Mouse (Mus musculus) cerebral cortex, adult 2 months (tissue): ENCODE measurements around the gene Pdhb.

Source experiments
- WGBS: fragments of 180-500 bp; shearing (Covaris S2); methylation state at CpG from one replicate; pipeline ENCODE4 v1.1.7; 2018; 5-methylcytosine and 5-hydroxymethylcytosine counted together

Gene Pdhb

DNA sequence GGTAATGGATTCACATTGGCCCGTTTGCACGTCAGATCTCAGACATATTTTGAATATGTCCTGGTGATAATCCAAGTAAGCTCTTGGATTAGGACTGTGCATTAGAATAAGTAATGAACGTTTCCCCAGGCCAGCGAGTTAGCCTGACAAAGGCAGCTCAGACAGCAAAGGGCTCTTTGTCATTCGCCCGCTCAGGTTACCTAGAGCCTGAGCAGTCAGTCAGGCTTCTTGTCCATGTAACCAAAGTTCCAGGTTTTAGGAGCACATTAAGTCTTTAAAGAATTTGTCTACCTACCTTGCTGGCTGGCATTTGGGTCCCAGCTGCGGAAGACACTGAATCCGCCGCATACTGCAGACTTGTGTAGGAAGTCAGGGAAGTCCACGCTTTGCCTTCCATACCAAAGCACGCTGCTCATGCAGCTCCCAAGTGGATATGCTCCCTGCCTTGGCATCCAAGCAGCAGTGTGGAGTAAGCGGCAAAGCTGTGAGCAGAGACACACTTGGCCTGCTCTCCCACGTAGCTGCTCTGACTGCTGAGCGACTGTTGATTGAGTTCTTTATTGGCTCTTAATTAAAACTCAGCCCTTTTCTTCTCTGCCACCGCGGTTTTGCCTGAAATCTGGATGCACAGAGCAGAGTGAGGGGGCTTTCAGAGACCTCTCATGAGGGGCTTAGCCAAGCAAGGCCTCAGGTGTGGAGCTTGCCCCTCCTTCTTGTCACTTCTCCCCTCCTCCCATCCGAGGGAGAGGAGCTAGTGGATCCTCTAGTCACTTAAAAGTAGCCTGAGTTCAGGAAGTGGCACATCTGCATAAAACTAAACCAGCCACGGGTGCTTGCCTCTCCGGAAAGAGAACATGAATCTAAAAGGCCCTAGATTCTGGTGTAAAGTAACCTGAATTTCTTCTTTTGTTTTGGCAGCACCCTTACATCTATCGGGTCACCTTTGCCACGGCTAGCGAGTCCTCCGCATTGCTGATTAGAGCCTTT, 32.8 kb downstream of the Pdhb start:
- WGBS = 63% methylated on average over 23 of the region's 23 CpGs

DNA sequence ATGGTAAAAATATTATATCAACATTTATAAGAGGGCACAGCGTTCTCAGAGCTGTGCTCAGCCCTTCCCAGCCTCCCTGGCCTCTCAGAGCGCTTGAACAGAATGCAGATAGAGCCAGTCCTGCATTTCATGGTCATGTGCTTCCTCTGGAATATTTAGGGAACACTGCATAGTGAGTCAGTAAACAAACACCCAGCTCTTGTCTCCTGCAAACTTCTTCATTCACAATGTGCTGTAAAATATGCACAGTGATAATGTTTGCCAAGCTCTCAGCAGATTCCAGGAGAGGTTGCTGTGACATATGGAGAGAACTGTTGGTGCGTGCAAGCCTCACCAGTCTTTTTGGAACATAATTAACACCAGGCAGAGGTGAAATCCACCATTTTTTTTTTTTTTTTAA, 37.7 kb downstream of the Pdhb start:
- WGBS = 27% methylated on average over 3 of the region's 3 CpGs

DNA sequence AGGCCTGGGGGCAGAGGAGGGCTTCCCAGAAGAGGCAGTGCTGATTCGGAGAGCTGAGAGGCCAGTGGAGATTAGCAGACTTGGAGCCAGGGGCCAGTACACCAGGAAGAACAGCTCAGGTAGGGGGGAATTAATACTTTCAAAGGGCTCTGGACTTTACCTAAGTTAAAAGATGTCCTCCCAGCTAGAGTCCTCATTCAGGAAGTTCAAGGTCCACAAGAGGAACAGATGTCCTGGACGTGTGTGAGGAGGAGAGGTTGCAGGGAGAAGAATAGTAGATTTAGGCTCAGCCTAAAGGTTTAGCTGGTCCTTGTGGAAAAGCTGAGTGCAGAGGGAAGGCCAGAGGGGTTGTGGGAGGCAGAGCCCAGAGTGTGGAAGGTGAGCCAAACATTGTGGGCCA, 38.6 kb downstream of the Pdhb start:
- 73% methylated on average over 2 of the region's 2 CpGs for WGBS

DNA sequence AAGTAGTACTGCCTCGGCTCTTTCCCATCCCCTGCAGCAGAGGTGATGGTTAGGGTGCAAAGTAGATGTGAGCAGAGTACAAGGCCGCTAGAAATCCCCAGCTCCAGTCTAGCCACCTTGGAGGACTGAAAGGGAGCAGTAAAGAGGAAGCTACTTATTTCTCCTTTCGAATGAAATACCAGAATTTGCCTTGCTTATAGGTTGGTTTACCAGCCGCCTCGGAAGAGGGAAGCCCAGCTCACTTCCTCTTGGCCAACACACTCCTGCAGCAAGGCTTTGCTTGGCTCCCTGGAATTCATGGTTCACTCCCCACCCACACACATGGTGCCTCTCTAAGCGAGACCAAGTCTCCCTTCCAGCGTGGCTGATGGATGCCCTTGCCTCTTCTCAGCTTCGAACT, 40.0 kb downstream of the Pdhb start:
- WGBS = 64% methylated on average over 8 of the region's 8 CpGs

DNA sequence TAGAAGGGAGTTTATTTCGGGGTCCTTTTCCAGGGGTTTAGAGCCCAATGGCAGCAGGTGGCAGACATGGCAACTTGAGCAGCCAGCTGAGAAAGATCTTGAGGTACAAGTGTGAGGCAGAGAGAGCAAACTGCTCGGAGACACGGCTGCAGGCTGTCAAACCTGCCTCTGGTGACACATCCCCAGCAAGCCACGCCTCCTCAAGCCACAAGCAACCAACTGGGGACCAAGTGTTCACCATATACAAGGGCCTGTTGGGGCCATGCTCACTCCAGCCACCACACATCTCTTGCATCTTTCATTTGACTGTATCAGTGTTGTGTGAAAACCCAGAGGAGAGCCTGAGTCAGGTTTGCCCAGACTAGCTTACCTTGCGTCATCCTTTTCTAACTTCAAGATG, 44.9 kb downstream of the Pdhb start:
- 88% methylated on average over 5 of the region's 5 CpGs for whole genome bisulfite sequencing

DNA sequence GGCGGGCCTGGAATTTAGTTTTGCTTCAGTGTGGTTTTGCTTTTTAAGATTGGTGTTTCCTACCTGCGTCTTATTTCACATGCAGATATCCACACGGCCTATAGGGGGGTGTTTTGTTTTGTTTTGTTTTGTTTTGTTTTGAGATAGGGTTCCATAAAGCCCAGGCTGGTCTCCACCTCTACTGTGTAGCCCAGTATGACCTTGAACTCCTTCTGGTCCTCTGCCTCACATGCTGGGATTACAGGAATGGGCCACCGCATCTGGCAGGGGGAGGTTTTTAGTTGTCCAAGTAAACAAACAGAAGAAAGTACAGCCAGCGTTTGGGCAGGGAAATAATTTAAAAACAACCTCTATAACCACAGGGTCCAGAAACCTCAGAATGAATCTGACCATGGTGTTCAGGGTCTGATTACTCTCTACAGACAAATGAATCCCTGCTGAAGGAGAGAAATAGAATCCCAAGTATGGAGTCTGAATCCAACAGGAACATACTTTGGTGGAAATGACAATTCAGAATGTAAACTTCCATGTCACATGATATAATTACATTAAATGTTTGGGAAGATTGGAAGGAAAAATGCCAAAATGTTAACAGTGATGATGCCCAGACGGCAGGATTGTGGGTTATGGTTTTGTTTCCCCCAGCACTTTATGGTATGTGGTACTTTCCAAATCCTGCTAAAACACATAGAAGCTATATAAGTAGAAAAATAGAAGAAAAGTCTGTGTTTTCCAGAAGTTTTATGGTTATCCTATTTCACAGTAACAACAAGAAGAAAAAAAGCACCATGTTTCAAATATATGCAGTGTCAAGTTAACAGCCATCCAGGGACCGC, 48.6 kb downstream of the Pdhb start:
- 79% methylated on average over 7 of the region's 7 CpGs for WGBS

DNA sequence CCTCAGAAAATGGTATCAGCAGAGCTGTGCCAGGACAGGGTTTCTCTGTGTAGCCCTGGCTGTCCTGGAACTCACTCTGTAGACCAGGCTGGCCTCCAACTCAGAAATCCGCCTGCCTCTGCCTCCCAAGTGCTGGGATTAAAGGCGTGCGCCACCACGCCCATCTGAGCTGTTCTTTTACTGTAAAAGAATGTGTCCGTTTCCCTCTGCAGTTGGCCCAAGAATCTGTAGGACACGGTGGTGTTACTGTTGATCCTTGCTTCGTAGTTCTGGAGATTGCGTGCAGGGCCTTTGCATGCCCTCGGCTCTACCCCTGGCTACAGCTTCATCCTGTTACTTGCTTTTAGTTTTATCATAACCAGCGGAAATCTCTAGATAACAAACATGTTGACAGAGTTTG, 49.2 kb downstream of the Pdhb start:
- whole genome bisulfite sequencing = 95% methylated on average over 10 of the region's 10 CpGs

DNA sequence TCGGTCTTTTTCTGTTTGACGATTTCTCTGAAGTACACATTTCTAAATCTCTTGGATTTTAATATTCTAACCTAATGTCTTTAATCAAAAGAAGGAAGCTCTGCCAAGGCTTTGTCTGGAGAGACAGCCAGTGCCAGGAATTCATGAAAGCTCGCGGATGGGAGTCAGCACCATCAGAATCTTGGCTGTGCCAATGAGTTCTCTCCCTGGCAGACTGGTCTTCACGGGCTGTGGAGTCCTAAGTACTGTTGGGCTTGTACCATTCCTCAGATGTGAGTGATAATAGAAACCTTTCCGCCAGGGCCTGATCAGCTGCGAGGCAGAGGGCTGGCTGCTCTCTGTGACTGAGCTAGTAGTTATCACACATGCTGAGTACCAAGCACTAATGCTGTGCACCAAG, 49.7 kb downstream of the Pdhb start:
- 68% methylated on average over 7 of the region's 7 CpGs for WGBS

DNA sequence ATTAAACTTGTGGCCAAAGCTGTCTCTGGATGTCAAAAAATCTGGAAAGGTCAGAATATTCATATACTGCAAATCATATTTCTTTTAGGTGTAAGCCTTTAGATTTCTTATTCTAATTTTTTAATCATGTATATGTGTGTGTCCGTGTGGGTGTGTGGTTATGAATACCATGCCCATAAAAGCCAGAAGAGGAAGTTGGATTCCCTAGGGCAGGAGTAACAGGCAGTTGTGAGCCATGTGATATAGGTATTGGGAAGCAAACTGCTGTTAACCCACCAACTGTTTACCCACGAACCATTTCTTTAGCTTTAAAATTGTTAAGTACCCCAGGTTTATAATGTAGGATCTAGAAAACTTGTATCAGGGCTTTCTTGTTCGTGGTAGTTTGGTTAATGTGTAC, 52.9 kb downstream of the Pdhb start:
- WGBS = 82% methylated on average over 3 of the region's 3 CpGs

DNA sequence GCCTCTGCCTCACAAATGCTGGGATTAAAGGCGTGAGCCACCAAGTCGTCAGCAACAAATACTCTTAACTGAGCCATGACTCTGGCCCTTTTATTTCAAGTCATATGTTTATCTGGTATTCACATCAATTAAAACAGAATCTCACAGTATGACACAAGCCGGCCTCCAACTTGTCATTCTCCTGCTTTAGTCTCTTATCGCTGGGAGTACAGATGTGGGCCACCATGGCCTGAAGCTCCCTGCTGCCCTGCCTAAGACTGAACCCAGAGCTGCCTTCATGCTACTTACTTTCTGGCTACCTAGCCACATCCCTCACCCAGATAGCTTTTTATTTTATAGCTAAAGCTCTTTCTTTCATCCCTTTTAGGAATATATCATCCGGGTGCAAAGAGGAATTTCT, 53.4 kb downstream of the Pdhb start:
- WGBS = 91% methylated on average over 5 of the region's 5 CpGs

DNA sequence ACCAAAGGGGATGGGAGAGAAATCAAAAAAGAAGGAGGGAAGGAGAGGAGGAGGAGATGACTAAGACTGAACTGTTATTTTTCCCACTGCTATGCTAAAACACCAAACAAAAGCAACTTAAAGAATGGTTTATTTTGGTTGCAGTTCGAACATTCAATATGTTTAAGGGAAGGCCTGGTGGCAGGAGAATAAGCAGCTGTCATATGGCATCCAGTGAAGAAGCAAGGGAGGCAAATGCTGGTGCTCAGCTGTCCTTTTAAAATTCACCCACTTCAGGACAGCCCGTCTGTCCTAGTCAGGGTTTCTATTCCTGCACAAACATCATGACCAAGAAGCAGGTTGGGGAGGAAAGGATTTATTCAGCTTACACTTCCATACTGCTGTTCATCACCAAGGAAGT, 55.5 kb downstream of the Pdhb start:
- WGBS = 69% methylated on average over 2 of the region's 2 CpGs
